Mouse (Mus musculus) heart, embryonic 13.5 days (tissue): ENCODE data around the gene Ankrd24. TPM values are rescaled to one million over a fixed set of nuclear protein-coding genes. Genes with fewer than 3 reads are reported as not detected.

Experiments used
- ATAC-seq: fragments of 200-750 bp; cut with Nextera tagmentation; 2 replicates; pipeline ENCODE4 v1.8.0; 2017; ENCODE audit warnings: moderate TSS enrichment; ENCODE audit not compliant: insufficient number of reproducible peaks, low FRiP score, low TSS enrichment; ENCODE audit errors: extremely low read depth
- H3K27ac ChIP-seq: fragments of 300-500 bp; sonication (generic); replicated peaks from 2 replicates; pipeline ENCODE4 v1.5.1; 2015; ENCODE audit warnings: moderate library complexity, mild to moderate bottlenecking, inconsistent platforms
- H3K27me3 ChIP-seq: fragments of 300-500 bp; sonication (generic); replicated peaks from 2 replicates; pipeline ENCODE4 v1.6.1; 2015; ENCODE audit warnings: mild to moderate bottlenecking, inconsistent platforms
- H3K36me3 ChIP-seq: fragments of 300-500 bp; sonication (generic); 2 replicates; pipeline ENCODE4 v1.6.1; 2015; ENCODE audit warnings: mild to moderate bottlenecking, inconsistent platforms
- H3K4me1 ChIP-seq: fragments of 300-500 bp; sonication (generic); 2 replicates; pipeline ENCODE4 v1.6.1; 2015; ENCODE audit warnings: inconsistent platforms
- H3K4me2 ChIP-seq: fragments of 300-500 bp; sonication (generic); 2 replicates; pipeline ENCODE4 v1.6.1; 2015; ENCODE audit warnings: inconsistent platforms, mild to moderate bottlenecking, moderate library complexity
- H3K4me3 ChIP-seq: fragments of 300-500 bp; sonication (generic); 2 replicates; pipeline ENCODE4 v1.5.1; 2015; ENCODE audit warnings: moderate library complexity, mild to moderate bottlenecking, inconsistent platforms
- H3K9ac ChIP-seq: fragments of 300-500 bp; sonication (generic); 2 replicates; pipeline ENCODE4 v1.6.1; 2015; ENCODE audit warnings: inconsistent platforms, mild to moderate bottlenecking, moderate library complexity
- H3K9me3 ChIP-seq: fragments of 300-500 bp; sonication (generic); 2 replicates; pipeline ENCODE4 v1.6.1; 2016; ENCODE audit warnings: inconsistent platforms
- WGBS: fragments of 180-500 bp; shearing (Covaris S2); methylation state at CpG from one replicate; pipeline ENCODE4 v1.1.7; 2015; ENCODE audit warnings: mixed read lengths; 5-methylcytosine and 5-hydroxymethylcytosine counted together
- polyA plus RNA-seq: library from polyadenylated mRNA; unstranded; fragments of >200 nt; fragmentation: Nextera tagmentation; extraction: Ambion mirVana; gene quantifications from 2 replicates; pipeline ENCODE4 v1.2.1, GENCODE M21; 2015

The Ankrd24 gene
- polyA plus RNA-seq, 1 experiment from 2014 or later = 10.6 TPM

DNA sequence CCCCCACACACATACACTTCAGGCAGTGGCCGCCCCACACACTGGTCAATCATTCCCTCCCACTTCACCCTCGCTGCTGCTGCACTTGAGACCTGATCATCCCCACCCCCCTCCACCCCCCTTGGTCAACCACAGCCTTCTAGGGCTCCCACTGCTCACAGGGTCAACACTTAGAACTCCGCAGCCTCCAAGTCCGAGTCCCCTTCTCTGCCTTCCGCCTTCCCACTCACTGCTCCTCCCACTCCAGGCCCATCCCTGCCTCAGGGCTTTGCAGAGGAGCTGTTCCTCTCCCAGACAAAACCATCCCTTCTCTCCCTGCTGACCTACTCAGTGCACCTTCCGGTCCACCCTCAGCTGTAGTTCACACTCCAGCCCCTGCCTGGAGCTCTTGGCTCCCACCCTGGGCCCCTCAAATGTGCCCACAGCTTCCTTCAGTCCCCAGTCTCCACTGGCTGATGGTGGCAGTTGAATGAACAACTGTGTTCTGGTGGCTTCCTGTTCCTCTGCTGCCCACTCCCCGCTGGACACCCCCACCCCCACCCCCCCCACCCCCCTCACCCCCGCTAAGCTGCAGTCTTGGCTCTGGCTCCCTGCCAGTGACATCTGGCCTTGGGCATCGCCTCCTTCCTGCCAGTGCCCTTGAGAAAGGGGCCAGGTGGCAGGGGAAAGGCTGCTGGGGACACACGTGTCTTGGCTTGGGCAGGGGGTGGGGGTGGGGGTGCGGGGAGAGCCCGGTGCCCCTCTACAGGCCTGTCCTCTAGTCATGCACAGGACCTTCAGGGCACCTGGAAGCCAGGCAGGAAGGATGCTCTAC, 31.0 kb upstream of the Ankrd24 start:
- Histone ChIP-seq H3K4me2 (peak overlapping the region; percentile 69), H3K9me3 (no peaks in the 10 kb centered on the region), H3K27me3 (peaks cover 34% of the 10 kb centered on the region), H3K36me3 (no peaks in the 10 kb centered on the region), H3K27ac (peak overlapping the region; percentile 85), H3K4me3 (peak overlapping the region; percentile 45), H3K9ac (peak overlapping the region; percentile 76), H3K4me1 (peaks cover 62% of the 10 kb centered on the region)
- 7% methylated on average over 12 of the region's 12 CpGs for WGBS
- 0 out of 2 replicates have a peak, but pooled peaks have one; percentile 2 for ATAC-seq

DNA sequence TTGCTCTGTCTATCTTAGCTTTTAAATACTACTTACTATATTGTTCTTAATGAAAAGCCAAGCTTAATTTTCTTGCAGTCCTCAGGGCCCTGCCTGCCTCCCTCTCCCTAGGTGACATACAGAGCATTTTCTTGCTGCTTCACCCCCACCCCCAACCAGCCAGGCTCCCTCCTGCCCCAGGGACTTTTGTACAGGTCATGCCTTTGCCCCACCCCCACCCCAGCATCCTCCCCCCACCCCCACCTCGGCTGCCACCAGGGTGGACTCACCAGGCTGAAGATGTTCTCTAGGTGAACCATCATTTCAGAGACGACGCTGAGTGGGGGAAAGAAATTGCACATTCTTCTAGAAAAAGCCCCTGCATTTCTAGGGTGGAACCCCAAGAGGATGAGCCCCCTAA, 30.0 kb upstream of the Ankrd24 start:
- H3K36me3 ChIP-seq = no peaks in the 10 kb centered on the region
- no peak overlapping the region for H3K4me2 ChIP-seq
- no peaks in the 10 kb centered on the region for H3K9me3 ChIP-seq
- H3K27ac ChIP-seq = peak overlapping the region; percentile 85; the same call in 1 of the 2 replicates
- no peak for ATAC-seq
- H3K4me1 ChIP-seq = peaks cover 69% of the 10 kb centered on the region
- H3K9ac ChIP-seq = peak overlapping the region; percentile 76
- no peak overlapping the region for H3K4me3 ChIP-seq
- peaks cover 25% of the 10 kb centered on the region for H3K27me3 ChIP-seq
- WGBS = 32% methylated on average over 3 of the region's 3 CpGs

DNA sequence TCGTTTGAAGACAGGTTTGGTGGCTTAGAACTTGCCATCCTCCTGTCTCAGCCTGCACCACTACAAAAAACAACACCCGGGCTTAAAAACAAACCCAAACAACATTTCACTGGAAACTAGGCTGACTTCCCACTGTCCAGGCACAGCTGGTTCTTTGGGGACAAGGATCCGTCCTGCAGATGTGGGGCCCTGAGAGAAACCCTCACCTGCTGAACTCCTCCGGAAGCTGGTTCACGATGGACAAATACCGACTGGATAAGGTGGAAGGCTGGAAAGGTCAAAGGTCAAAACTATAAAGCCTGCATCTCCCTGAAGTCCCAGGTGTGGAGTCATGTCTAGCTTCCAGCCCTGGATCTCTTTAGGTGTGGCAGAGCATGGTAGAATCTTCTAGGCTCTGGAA, 29.5 kb upstream of the Ankrd24 start:
- no peaks in the 10 kb centered on the region for H3K36me3 ChIP-seq
- no peak for ATAC-seq
- H3K4me1 ChIP-seq = peaks cover 69% of the 10 kb centered on the region

DNA sequence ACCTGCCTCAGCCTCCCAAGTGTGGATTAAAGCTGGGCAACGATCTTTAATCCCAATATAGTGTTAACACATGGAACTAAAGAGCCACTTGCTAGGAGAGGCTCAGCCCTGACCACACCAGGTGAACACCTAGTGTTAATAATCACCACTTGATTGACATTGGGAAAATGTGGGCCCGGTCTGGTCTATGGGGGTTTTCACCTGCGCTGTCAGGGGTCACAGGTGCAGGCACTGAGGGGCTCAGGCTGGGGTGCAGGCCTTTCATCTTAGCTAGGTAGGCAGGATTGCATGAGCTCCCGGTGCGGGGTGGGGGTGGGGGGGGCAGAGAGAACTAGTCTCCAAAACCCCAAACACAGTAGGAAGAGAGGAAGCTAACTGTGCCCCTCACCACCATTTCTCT, 28.7 kb upstream of the Ankrd24 start:
- H3K9ac ChIP-seq = no peak overlapping the region
- H3K9me3 ChIP-seq = no peaks in the 10 kb centered on the region
- 0 out of 2 replicates have a peak overlapping the region, but pooled peaks have one; percentile 73 for H3K27ac ChIP-seq
- no peaks in the 10 kb centered on the region for H3K36me3 ChIP-seq
- no peak overlapping the region for H3K4me3 ChIP-seq
- 78% methylated on average over 5 of the region's 5 CpGs for WGBS
- H3K27me3 ChIP-seq = peaks cover 12% of the 10 kb centered on the region
- peaks cover 69% of the 10 kb centered on the region for H3K4me1 ChIP-seq
- ATAC-seq = no peak
- no peak overlapping the region for H3K4me2 ChIP-seq

More for the DNA sequence above, 29.5 kb upstream of the Ankrd24 start:
- Histone ChIP-seq H3K9me3 (no peaks in the 10 kb centered on the region), H3K4me3 (no peak overlapping the region), H3K4me2 (no peak overlapping the region), H3K27me3 (peaks cover 19% of the 10 kb centered on the region), H3K9ac (no peak overlapping the region), H3K27ac (no peak overlapping the region)
- 53% methylated on average over 6 of the region's 6 CpGs for WGBS

DNA sequence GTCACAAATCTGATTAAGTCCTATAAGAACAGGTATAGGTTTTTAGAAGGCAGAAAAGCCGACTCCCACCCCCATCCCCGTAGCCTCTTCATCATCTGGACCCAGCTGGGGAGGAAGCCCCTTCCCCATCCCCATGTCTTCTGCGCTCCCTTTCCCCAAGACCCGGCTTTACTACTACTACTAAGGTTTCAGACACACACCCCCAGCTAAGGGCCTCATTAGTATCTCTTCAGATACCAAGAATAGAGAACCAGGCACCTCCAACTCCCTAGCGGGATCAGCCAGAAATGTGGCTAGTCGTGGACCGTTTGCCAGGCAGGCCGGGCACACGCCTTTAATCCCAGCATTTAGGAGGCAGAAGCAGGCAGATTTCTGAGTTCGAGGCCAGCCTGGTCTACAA, 28.2 kb upstream of the Ankrd24 start:
- Histone ChIP-seq H3K4me3 (peak overlapping the region; percentile 44; the same call in 1 of the 2 replicates), H3K4me1 (peaks cover 71% of the 10 kb centered on the region)

GRCm38 (mm10) chr10:81600738-81601203, 27.6 kb upstream of the Ankrd24 start, which contains the start of gene Tle6:
Gene Tle6 (minus strand): TSS chr10:81601073.
- H3K9ac ChIP-seq = peak within 1 kb of the TSS; percentile 71
- H3K27ac ChIP-seq = peak within 1 kb of the TSS; percentile 73
- peak within 1 kb of the TSS; percentile 69 for H3K4me2 ChIP-seq
- H3K9me3 ChIP-seq = no peaks in the 10 kb centered on the region
- no peaks in the 10 kb centered on the region for H3K36me3 ChIP-seq
- WGBS = 1% methylated on average over 28 of the region's 28 CpGs
- peak; percentile 83 for ATAC-seq
- H3K4me3 ChIP-seq = peak within 1 kb of the TSS; percentile 44
- H3K27me3 ChIP-seq = peaks cover under 1% of the 10 kb centered on the region; the same call in 1 of the 2 replicates
- peaks cover 71% of the 10 kb centered on the region for H3K4me1 ChIP-seq

More for the DNA sequence above, 28.2 kb upstream of the Ankrd24 start:
- peak overlapping the region; percentile 69 for H3K4me2 ChIP-seq
- no peak overlapping the region for H3K9ac ChIP-seq
- H3K9me3 ChIP-seq = no peaks in the 10 kb centered on the region
- H3K27me3 ChIP-seq = peaks cover 7% of the 10 kb centered on the region
- WGBS = 39% methylated on average over 10 of the region's 10 CpGs
- ATAC-seq = no peak
- H3K36me3 ChIP-seq = no peaks in the 10 kb centered on the region
- H3K27ac ChIP-seq = peak overlapping the region; percentile 73

GRCm38 (mm10) chr10:81601396-81601905, 26.9 kb upstream of the Ankrd24 start:
- Histone ChIP-seq H3K4me1 (peaks cover 65% of the 10 kb centered on the region), H3K4me2 (peak overlapping the region; percentile 69), H3K4me3 (peak overlapping the region; percentile 44), H3K36me3 (no peaks in the 10 kb centered on the region), H3K27me3 (no peaks in the 10 kb centered on the region), H3K9me3 (no peaks in the 10 kb centered on the region), H3K27ac (peak overlapping the region; percentile 53), H3K9ac (peak overlapping the region; percentile 71)
- WGBS = 23% methylated on average over 7 of the region's 7 CpGs
- ATAC-seq = no peak

GRCm38 (mm10) chr10:81602741-81603151, 25.6 kb upstream of the Ankrd24 start:
- Histone ChIP-seq H3K27ac (no peak overlapping the region), H3K4me2 (0 out of 2 replicates have a peak overlapping the region, but pooled peaks have one; percentile 18), H3K4me1 (peaks cover 57% of the 10 kb centered on the region), H3K4me3 (no peak overlapping the region), H3K36me3 (no peaks in the 10 kb centered on the region; the same call in 1 of the 2 replicates), H3K9ac (no peak overlapping the region; the same call in 1 of the 2 replicates), H3K9me3 (no peaks in the 10 kb centered on the region), H3K27me3 (no peaks in the 10 kb centered on the region)
- WGBS = 24% methylated on average over 4 of the region's 4 CpGs
- ATAC-seq = no peak

DNA sequence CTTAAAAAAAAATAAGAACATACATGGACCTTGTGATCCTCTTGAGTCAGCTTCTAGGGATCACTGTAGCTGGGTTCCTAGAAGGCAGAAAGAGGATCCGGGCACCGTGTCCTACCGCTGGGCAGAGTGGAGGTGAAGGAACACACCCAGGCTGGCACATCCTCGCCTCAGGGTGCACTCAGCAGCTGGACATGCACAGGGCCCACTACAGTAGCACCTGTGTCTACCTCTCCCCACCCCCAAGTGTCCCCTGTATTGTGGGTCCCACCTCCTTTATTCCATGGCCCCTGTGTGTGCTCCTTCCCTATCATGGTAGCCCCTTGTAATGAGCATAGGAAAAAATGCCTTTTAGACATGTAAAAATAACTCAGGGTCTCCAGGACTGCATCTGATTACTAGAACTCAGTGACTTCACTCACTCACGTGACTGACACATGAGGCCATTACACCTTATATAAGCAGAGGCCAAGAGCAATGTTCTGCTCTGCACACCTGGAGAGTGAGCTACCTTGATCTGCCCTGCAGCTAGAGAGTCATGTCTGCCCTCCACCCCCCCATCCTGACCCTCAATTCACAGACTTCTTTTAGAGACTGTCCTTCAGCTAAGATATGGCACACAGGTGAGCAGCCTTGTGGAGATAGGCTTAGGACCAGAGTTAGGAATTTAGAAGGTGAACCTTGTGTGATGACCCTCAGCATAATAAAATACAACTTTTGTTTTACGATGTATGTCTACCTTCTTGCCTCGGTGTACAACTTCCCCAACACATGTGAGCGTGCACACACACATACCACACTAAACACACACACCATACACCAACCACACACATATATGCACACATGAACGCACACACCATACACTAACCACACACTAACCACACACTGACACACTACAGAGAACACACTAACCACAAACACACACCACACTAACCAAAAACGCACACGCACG, 24.0 kb upstream of the Ankrd24 start:
- H3K36me3 ChIP-seq = peaks cover 13% of the 10 kb centered on the region
- H3K27me3 ChIP-seq = 0 out of 2 replicates have a peak, but pooled peaks cover 3% of the 10 kb centered on the region
- H3K4me3 ChIP-seq = peak overlapping the region; percentile 58
- H3K9me3 ChIP-seq = no peaks in the 10 kb centered on the region
- no peak for ATAC-seq
- H3K9ac ChIP-seq = peak overlapping the region; percentile 79
- peaks cover 49% of the 10 kb centered on the region for H3K4me1 ChIP-seq
- 75% methylated on average over 12 of the region's 12 CpGs for WGBS
- 0 out of 2 replicates have a peak overlapping the region, but pooled peaks have one; percentile 97 for H3K27ac ChIP-seq
- H3K4me2 ChIP-seq = peak overlapping the region; percentile 72

DNA sequence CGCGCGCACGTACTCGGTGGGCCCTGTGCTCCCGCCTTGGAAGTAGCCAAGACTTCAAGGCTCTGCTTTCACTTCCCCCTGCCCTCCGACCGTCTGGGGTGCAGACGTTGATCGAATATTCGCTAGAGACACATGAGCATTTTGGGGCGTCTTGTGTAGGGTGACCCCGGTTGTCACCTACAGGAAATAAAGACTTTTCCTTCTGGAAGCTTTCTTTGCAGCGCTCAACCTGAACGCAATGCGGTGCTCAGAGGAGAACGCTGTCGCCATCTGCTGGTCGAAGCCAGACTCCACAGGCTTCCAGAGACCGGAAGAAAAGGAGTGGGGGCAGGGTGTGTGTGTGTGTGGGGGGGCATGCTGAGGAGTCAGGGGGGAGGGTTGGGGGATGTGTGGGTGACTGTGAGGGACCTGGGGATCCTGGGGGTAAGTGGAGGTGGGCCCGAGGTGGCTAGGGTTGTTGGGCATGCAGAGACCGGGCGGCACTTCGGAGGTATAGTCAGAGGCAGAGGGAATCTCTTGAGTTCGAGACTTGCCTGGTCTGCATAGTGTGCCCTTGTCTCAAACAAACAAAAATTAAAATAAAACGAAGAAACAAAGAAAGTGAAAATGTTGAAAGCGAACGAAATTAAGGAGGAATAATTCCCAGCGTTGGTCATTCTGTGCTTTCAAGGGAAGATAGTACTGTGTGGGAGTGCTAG, 23.2 kb upstream of the Ankrd24 start:
- Histone ChIP-seq H3K9ac (peak overlapping the region; percentile 79), H3K27me3 (0 out of 2 replicates have a peak, but pooled peaks cover 3% of the 10 kb centered on the region), H3K4me1 (peaks cover 41% of the 10 kb centered on the region), H3K4me3 (peak overlapping the region; percentile 58), H3K9me3 (no peaks in the 10 kb centered on the region), H3K27ac (peak overlapping the region; percentile 97), H3K4me2 (peak overlapping the region; percentile 72), H3K36me3 (peaks cover 16% of the 10 kb centered on the region)
- no peak for ATAC-seq
- 18% methylated on average over 29 of the region's 29 CpGs for WGBS
